Mouse (Mus musculus): ENCODE measurements around the gene Fbln5. TPM values are rescaled to one million over a fixed set of nuclear protein-coding genes. Genes with fewer than 3 reads are reported as not detected.

Fbln5 gene
- total and polyA plus RNA-seq, 2 experiments from 2014 or later, result 16.8 to 23.5 TPM

DNA sequence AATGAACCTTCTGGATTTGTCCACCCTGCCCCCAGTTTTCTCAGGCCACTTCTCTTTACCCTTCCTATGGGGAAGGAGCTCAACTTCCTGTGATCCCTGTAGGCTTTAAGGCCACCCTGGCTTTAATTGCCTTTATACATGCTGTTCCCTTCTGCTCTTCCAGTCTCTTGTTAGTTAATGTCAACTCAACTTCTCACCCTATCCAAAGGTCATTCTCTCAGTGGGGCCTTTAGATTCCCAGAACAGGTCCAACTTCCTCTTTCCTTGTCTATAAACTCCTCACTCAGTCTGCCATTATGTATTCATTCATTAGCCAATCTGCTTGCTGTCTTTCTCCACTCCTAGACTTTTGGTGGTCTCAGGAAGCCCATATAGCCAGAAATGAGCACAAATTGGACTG is 60.2 kb downstream of the Fbln5 start:
- ATAC-seq (no peak), DNase-seq (ENCODE audit: low spot score) (no peak)
- no peak for TF ChIP-seq CTCF (IDR thresholded peaks at IDR 0.05; ENCODE audit: low read depth)

DNA sequence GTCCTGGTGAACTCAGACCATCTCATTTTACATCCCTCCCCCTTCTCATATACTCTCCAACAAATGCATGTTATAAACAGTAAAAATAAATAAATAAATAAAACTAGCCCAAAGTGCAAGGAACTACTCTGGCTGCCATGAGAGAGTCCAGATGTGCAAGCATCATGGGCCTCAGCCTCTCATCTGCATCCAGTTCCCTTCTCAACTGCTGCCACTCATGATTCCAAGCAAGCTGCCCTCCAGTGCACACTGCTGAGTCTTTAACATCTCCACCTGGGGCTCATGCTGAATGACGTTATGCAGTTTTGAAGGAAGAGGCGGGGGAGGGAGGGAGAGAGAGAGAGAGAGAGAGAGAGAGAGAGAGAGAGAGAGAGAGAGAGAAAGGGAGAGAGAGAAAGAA is 76.5 kb downstream of the Fbln5 start:
- TF ChIP-seq CTCF (IDR thresholded peaks at IDR 0.05; ENCODE audit: low read depth), result no peak
- ATAC-seq (no peak), DNase-seq (ENCODE audit: low spot score) (no peak)
- no peaks in the 10 kb centered on the region for H3K27me3 ChIP-seq (ENCODE audit: insufficient read depth, low read length)
- no peak overlapping the region for H3K9ac ChIP-seq (replicated peaks; ENCODE audit: low read length)
- H3K4me2 ChIP-seq (ENCODE audit: low read depth, low read length), result no peak overlapping the region
- H3K27ac ChIP-seq, result no peak overlapping the region
- 54% methylated on average over 2 of the region's 2 CpGs for WGBS
- H3K4me1 ChIP-seq (ENCODE audit: insufficient read depth, low read length), result no peaks in the 10 kb centered on the region
- no peaks in the 10 kb centered on the region for H3K36me3 ChIP-seq (ENCODE audit: insufficient read depth, low read length)
- H3K9me3 ChIP-seq (ENCODE audit: low read length), result no peaks in the 10 kb centered on the region
- H3K4me3 ChIP-seq (ENCODE audit: low read length), result no peak overlapping the region

More for the DNA sequence above, 60.2 kb downstream of the Fbln5 start:
- Histone ChIP-seq H3K27ac (no peak overlapping the region), H3K4me3 (ENCODE audit: low read length) (no peak overlapping the region), H3K4me2 (ENCODE audit: low read depth, low read length) (no peak overlapping the region), H3K27me3 (ENCODE audit: insufficient read depth, low read length) (no peaks in the 10 kb centered on the region), H3K9me3 (ENCODE audit: low read length) (no peaks in the 10 kb centered on the region), H3K36me3 (ENCODE audit: insufficient read depth, low read length) (no peaks in the 10 kb centered on the region), H3K4me1 (ENCODE audit: insufficient read depth, low read length) (no peaks in the 10 kb centered on the region), H3K9ac (replicated peaks; ENCODE audit: low read length) (no peak overlapping the region)

DNA sequence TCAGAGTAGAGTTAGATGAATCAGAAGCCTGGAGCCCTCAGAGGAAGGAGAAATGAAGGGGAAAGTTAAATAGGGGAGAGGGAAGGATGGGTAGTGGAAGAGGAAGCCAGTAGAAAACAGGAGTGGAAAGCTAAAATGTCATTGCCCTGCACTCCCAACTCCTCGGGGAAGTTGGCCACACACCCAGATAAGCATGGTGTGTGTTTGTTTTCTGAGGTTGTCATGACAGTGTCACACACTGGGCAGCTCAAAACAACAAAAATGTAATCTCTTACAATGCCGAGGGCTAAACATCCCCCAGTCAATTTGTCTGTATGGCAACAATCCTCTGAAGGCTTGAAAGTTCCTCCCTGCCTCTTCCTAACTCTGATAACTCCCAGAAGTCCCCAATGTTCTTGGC is 78.4 kb downstream of the Fbln5 start:
- H3K9me3 ChIP-seq (ENCODE audit: low read length), result no peaks in the 10 kb centered on the region
- no peak for DNase-seq (ENCODE audit: low spot score)
- H3K4me1 ChIP-seq (ENCODE audit: insufficient read depth, low read length), result no peaks in the 10 kb centered on the region
- 48% methylated on average over 2 of the region's 2 CpGs for WGBS
- no peak for ATAC-seq
- no peaks in the 10 kb centered on the region for H3K36me3 ChIP-seq (ENCODE audit: insufficient read depth, low read length)
- no peak overlapping the region for H3K4me3 ChIP-seq (ENCODE audit: low read length)
- no peak overlapping the region for H3K4me2 ChIP-seq (ENCODE audit: low read depth, low read length)
- H3K27me3 ChIP-seq (ENCODE audit: insufficient read depth, low read length), result no peaks in the 10 kb centered on the region
- no peak for TF ChIP-seq CTCF (IDR thresholded peaks at IDR 0.05; ENCODE audit: low read depth)
- H3K27ac ChIP-seq, result no peak overlapping the region
- no peak overlapping the region for H3K9ac ChIP-seq (replicated peaks; ENCODE audit: low read length)

- no peak for DNase-seq (ENCODE audit: low spot score)
- ATAC-seq, result no peak
- Histone ChIP-seq H3K4me3 (ENCODE audit: low read length) (no peak overlapping the region), H3K27me3 (ENCODE audit: insufficient read depth, low read length) (no peaks in the 10 kb centered on the region), H3K36me3 (ENCODE audit: insufficient read depth, low read length) (no peaks in the 10 kb centered on the region), H3K9ac (replicated peaks; ENCODE audit: low read length) (no peak overlapping the region), H3K4me1 (ENCODE audit: insufficient read depth, low read length) (no peaks in the 10 kb centered on the region), H3K9me3 (ENCODE audit: low read length) (no peaks in the 10 kb centered on the region), H3K4me2 (ENCODE audit: low read depth, low read length) (no peak overlapping the region), H3K27ac (no peak overlapping the region)
- no peak for TF ChIP-seq CTCF (IDR thresholded peaks at IDR 0.05; ENCODE audit: low read depth)
- WGBS, result 63% methylated on average over 2 of the region's 2 CpGs
Observed at GRCm38 (mm10) chr12:101740045-101740444, 78.8 kb downstream of the Fbln5 start.

DNA sequence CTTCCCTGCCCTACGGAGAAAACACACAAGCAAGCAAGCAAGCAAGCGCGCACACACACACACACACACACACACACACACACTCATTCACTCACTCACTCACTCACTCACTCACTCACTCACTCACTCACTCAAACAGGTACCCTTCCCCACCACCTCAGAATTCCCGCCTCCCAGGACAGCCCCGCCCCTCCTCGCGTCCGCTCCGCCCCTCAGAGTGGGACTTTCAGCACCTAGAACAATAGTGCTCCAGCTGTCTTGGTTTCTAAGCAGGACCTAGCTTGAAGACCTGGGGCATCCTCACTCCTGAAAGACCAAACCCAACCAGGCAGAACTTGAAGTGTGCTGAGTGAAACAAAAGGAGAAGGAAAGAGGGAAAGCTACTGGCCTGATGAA is 100.1 kb downstream of the Fbln5 start:
- no peaks in the 10 kb centered on the region for H3K9me3 ChIP-seq (ENCODE audit: low read length)
- under 1% methylated on average over 9 of the region's 9 CpGs for WGBS
- peak; percentile 20 for DNase-seq (ENCODE audit: low spot score)
- peak; percentile 72 for ATAC-seq
- H3K4me3 ChIP-seq (ENCODE audit: low read length), result peak overlapping the region; percentile 70
- no peaks in the 10 kb centered on the region for H3K36me3 ChIP-seq (ENCODE audit: insufficient read depth, low read length)
- H3K9ac ChIP-seq (replicated peaks; ENCODE audit: low read length), result peak overlapping the region; percentile 51; the same call in 1 of the 2 replicates
- TF ChIP-seq CTCF (IDR thresholded peaks at IDR 0.05; ENCODE audit: low read depth), result no peak
- H3K27ac ChIP-seq, result no peak overlapping the region
- H3K27me3 ChIP-seq (ENCODE audit: insufficient read depth, low read length), result peaks cover 5% of the 10 kb centered on the region; the same call in 1 of the 2 replicates
- peak overlapping the region; percentile 98 for H3K4me2 ChIP-seq (ENCODE audit: low read depth, low read length)
- H3K4me1 ChIP-seq (ENCODE audit: insufficient read depth, low read length), result no peaks in the 10 kb centered on the region

- H3K4me2 ChIP-seq (ENCODE audit: low read depth, low read length), result peak within 1 kb of the TSS; percentile 98
- DNase-seq (ENCODE audit: low spot score) (peak; percentile 53), ATAC-seq (peak; percentile 95)
- no peak within 1 kb of the TSS for H3K27ac ChIP-seq
- H3K9me3 ChIP-seq (ENCODE audit: low read length), result no peaks in the 10 kb centered on the region
- H3K4me1 ChIP-seq (ENCODE audit: insufficient read depth, low read length), result no peaks in the 10 kb centered on the region
- H3K9ac ChIP-seq (replicated peaks; ENCODE audit: low read length), result peak within 1 kb of the TSS; percentile 51
- WGBS, result under 1% methylated on average over 73 of the region's 75 CpGs
- H3K4me3 ChIP-seq (ENCODE audit: low read length), result peak within 1 kb of the TSS; percentile 70
- H3K27me3 ChIP-seq (ENCODE audit: insufficient read depth, low read length), result peaks cover 5% of the 10 kb centered on the region; the same call in 1 of the 2 replicates
- TF ChIP-seq CTCF (IDR thresholded peaks at IDR 0.05; ENCODE audit: low read depth), result no peak
- no peaks in the 10 kb centered on the region for H3K36me3 ChIP-seq (ENCODE audit: insufficient read depth, low read length)
Observed at GRCm38 (mm10) chr12:101718054-101718754, 100.7 kb downstream of the Fbln5 start, which contains the start of gene Tc2n. Gene Tc2n, minus strand, starts transcription at chr12:101718523.

DNA sequence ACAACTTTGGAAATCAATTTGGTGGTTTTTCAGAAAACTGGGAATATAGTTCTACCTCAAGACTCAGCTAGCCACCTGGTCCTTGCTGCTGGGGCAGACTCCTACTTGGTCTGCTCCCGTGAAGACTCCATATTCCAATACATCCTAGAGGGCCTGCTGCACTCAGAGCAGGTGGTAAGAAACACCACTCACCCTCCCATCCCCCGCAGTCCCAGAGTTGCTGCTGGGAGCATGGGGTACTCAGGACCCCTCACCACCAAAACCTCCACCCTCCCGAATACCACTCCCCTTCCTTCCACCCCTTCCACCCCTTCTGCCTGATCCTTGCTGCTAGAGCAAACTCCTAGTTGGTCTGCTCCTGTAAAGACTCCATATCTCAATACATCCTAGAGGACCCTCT is 119.7 kb downstream of the Fbln5 start:
- TF ChIP-seq CTCF (IDR thresholded peaks at IDR 0.05; ENCODE audit: low read depth), result no peak
- Histone ChIP-seq H3K4me2 (ENCODE audit: low read depth, low read length) (no peak overlapping the region), H3K4me3 (ENCODE audit: low read length) (no peak overlapping the region), H3K4me1 (ENCODE audit: insufficient read depth, low read length) (no peaks in the 10 kb centered on the region), H3K27ac (no peak overlapping the region), H3K36me3 (ENCODE audit: insufficient read depth, low read length) (no peaks in the 10 kb centered on the region), H3K27me3 (ENCODE audit: insufficient read depth, low read length) (no peaks in the 10 kb centered on the region), H3K9me3 (ENCODE audit: low read length) (no peaks in the 10 kb centered on the region), H3K9ac (replicated peaks; ENCODE audit: low read length) (no peak overlapping the region)
- DNase-seq (ENCODE audit: low spot score) (no peak), ATAC-seq (no peak)
- WGBS, result 95% methylated on average over 3 of the region's 3 CpGs

Other genes with a start within 250 kb of the Fbln5 start
- 0.47 and 0.86 TPM in 2 replicates for gene Tc2n, start 100.5 kb downstream of the Fbln5 start, total RNA-seq (2014; rRNA removed)
- 0.48 and 0.71 TPM in 2 replicates for gene Tc2n, start 100.5 kb downstream of the Fbln5 start, polyA plus RNA-seq (2015; fragmentation: Nextera tagmentation; extraction: Ambion mirVana)
- gene Trip11, start 94.2 kb upstream of the Fbln5 start, total RNA-seq (2014; rRNA removed), result 11.1 and 16.7 TPM in 2 replicates
- gene Trip11, start 94.2 kb upstream of the Fbln5 start, polyA plus RNA-seq (2015; fragmentation: Nextera tagmentation; extraction: Ambion mirVana), result 30.9 and 31.8 TPM in 2 replicates
- gene Atxn3, start 139.2 kb upstream of the Fbln5 start, total RNA-seq (2014; rRNA removed), result 8.3 and 24.2 TPM in 2 replicates
- 7.6 and 8.9 TPM in 2 replicates for gene Atxn3, start 139.2 kb upstream of the Fbln5 start, polyA plus RNA-seq (2015; fragmentation: Nextera tagmentation; extraction: Ambion mirVana)
- 19.7 and 20.9 TPM in 2 replicates for gene Cpsf2, start 156.9 kb upstream of the Fbln5 start, total RNA-seq (2014; rRNA removed)
- 26.9 and 27.2 TPM in 2 replicates for gene Cpsf2, start 156.9 kb upstream of the Fbln5 start, polyA plus RNA-seq (2015; fragmentation: Nextera tagmentation; extraction: Ambion mirVana)